In the genomic region with DNA sequence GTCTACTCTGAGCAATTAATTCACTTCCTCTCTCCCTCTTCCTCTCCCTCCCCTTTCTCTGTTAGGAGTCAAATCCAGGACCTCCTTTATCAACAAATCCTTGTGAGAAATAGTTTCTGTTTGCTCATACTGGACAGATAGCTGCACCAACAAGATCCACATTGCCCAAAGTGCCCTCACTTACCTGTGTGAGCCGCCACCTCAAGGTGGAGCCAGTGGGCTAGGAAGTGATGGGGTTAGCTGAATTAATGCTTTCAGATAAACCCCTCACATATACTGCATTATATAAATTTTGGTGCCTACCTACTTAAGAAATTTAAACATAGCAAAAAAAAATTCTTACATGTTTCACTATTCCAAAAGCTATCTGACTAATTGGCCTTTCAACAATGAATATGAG, we compare ENCODE assay signal across 14 mouse cellular contexts.
DNase-seq lines count a peak whose midpoint lies in the region; ATAC-seq and TF ChIP-seq lines count a peak whose summit lies in the region.
"Had no signal": no experiment of that assay in that cellular context is flagged by ENCODE, and none has a peak within 500 bp of the region (broad histone marks: within the 10 kb centered on the region; RNA-seq: fewer than 3 reads in every experiment).

No protein-coding gene starts in this region.

- DNase-seq in cerebellum, postnatal 14 days = peak; percentile 38 to 45
- no peak for DNase-seq in cerebellum, adult 8-10 months
- peak; percentile 24 for DNase-seq in heart, postnatal 4 days
- DNase-seq in heart, embryonic 10.5 days (ENCODE audit: low spot score) = no peak
- peak; percentile 20 for DNase-seq in liver, postnatal 0 days
- DNase-seq in embryo, embryonic 10 days (ENCODE audit: low spot score) = peak; percentile 23
- no peak for DNase-seq in frontal cortex, postnatal 25 days (ENCODE audit: low spot score in 2 of 2)
- DNase-seq: lung, postnatal 4 days; thymus, postnatal 25 days had no signal

- H3K4me2 ChIP-seq in liver, postnatal 0 days (ENCODE audit: low read depth, low read length) = no peak overlapping the region
- H3K4me2 ChIP-seq in liver, embryonic 12.5 days = no peak overlapping the region
- H3K4me2 ChIP-seq: midbrain, embryonic 15.5 days; neural tube, embryonic 13.5 days had no signal

- H3K4me3 ChIP-seq in heart, embryonic 10.5 days = no peak overlapping the region
- H3K4me3 ChIP-seq in liver, postnatal 0 days (ENCODE audit: low read depth, low read length) = no peak overlapping the region
- no peak overlapping the region for H3K4me3 ChIP-seq in liver, embryonic 12.5 days
- H3K4me3 ChIP-seq: midbrain, embryonic 15.5 days; neural tube, embryonic 13.5 days had no signal

- peak; percentile 51 for TF ChIP-seq CTCF in liver, postnatal 0 days (IDR thresholded peaks at IDR 0.05; ENCODE audit: low read depth)

- H3K27ac ChIP-seq in heart, embryonic 10.5 days = no peak overlapping the region
- no peak overlapping the region for H3K27ac ChIP-seq in liver, postnatal 0 days (ENCODE audit: low read depth)
- H3K27ac ChIP-seq in liver, embryonic 12.5 days = no peak overlapping the region
- H3K27ac ChIP-seq: midbrain, embryonic 15.5 days; neural tube, embryonic 13.5 days had no signal

- no peak for TF ChIP-seq EP300 in liver, postnatal 0 days (IDR thresholded peaks at IDR 0.05; ENCODE audit: low read depth)

- no peak for ATAC-seq in liver, postnatal 0 days
- no peak for ATAC-seq in liver, embryonic 12.5 days
- ATAC-seq: activated CD4-positive, CD25-positive, alpha-beta regulatory T cell, adult 4 months; forebrain, embryonic 16.5 days; midbrain, embryonic 15.5 days had no signal

- no peaks in the 10 kb centered on the region for H3K9me3 ChIP-seq in heart, embryonic 10.5 days
- no peaks in the 10 kb centered on the region for H3K9me3 ChIP-seq in liver, postnatal 0 days (ENCODE audit: low read length)
- no peaks in the 10 kb centered on the region for H3K9me3 ChIP-seq in liver, embryonic 12.5 days (replicated peaks)
- H3K9me3 ChIP-seq: midbrain, embryonic 15.5 days; neural tube, embryonic 13.5 days had no signal

- H3K36me3 ChIP-seq in heart, embryonic 10.5 days = no peaks in the 10 kb centered on the region
- no peaks in the 10 kb centered on the region for H3K36me3 ChIP-seq in liver, postnatal 0 days (replicated peaks; ENCODE audit: insufficient read depth, low read length)
- H3K36me3 ChIP-seq in liver, embryonic 12.5 days = no peaks in the 10 kb centered on the region
- H3K36me3 ChIP-seq: midbrain, embryonic 15.5 days; neural tube, embryonic 13.5 days had no signal

- H3K27me3 ChIP-seq in heart, embryonic 10.5 days (ENCODE audit: insufficient read depth, poor library complexity, severe bottlenecking) = no peaks in the 10 kb centered on the region
- H3K27me3 ChIP-seq in liver, postnatal 0 days (ENCODE audit: insufficient read depth, low read length) = no peaks in the 10 kb centered on the region
- no peaks in the 10 kb centered on the region for H3K27me3 ChIP-seq in liver, embryonic 12.5 days (replicated peaks)
- H3K27me3 ChIP-seq: midbrain, embryonic 15.5 days; neural tube, embryonic 13.5 days had no signal

- H3K4me1 ChIP-seq in heart, embryonic 10.5 days = no peaks in the 10 kb centered on the region
- no peaks in the 10 kb centered on the region for H3K4me1 ChIP-seq in liver, postnatal 0 days (ENCODE audit: insufficient read depth)
- H3K4me1 ChIP-seq in liver, embryonic 12.5 days = no peaks in the 10 kb centered on the region
- H3K4me1 ChIP-seq: midbrain, embryonic 15.5 days; neural tube, embryonic 13.5 days had no signal

- H3K9ac ChIP-seq in liver, postnatal 0 days (replicated peaks) = no peak overlapping the region
- no peak overlapping the region for H3K9ac ChIP-seq in liver, embryonic 12.5 days
- H3K9ac ChIP-seq: midbrain, embryonic 15.5 days; neural tube, embryonic 13.5 days had no signal

- 34% methylated on average over 1 of the region's 1 CpGs for WGBS in heart, embryonic 10.5 days
- WGBS in liver, postnatal 0 days (ENCODE audit: insufficient replicate concordance) = 17% methylated on average over 1 of the region's 1 CpGs
- WGBS in liver, embryonic 12.5 days (ENCODE audit: insufficient replicate concordance) = 22% methylated on average over 1 of the region's 1 CpGs

Comparison
In these comparisons a context has a peak if more than half of its experiments do, and no peak if none do; other contexts are left out.
1. DNase-seq: peak in cerebellum, postnatal 14 days (2 of 2), heart, postnatal 4 days (single experiment), liver, postnatal 0 days (single experiment) and embryo, embryonic 10 days (single experiment); none in cerebellum, adult 8-10 months (single experiment), heart, embryonic 10.5 days (single experiment) and frontal cortex, postnatal 25 days (0 of 2).